Mouse (Mus musculus): ENCODE results near the gene Hk1. TPM values are rescaled to one million over a fixed set of nuclear protein-coding genes. Genes with fewer than 3 reads are reported as not detected.

Gene Hk1
- polyA plus RNA-seq, 1 experiment from 2014 or later, result 96.0 TPM

DNA sequence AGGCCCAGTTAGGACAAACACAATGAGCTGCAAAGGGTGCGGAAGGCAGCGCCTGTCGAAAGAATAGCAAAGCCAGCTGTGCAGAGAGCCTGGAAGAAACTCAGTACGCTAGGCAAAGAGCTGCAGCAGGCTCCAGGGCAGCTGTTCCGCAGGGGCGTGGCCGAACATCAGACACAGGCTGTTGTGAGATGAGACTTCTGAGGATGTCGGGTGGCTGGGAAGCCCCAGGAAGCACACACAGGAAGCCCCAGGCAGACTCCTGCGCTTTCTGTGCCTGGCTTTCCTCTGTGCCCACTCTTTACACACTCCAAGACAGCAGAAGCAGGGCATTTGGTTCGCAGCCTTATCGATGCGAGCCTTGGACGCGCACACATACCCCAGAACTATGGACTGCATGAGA, 25.2 kb upstream of the Hk1 start:
- Histone ChIP-seq H3K27me3 (no peaks in the 10 kb centered on the region; the same call in 1 of the 2 replicates), H3K4me3 (no peak overlapping the region), H3K4me2 (peak overlapping the region; percentile 42), H3K36me3 (no peaks in the 10 kb centered on the region), H3K9me3 (no peaks in the 10 kb centered on the region), H3K9ac (peak overlapping the region; percentile 38; the same call in 1 of the 2 replicates), H3K27ac (replicated peaks) (no peak overlapping the region), H3K4me1 (replicated peaks) (no peaks in the 10 kb centered on the region; the same call in 1 of the 2 replicates)
- 43% methylated on average over 14 of the region's 14 CpGs for WGBS
- no peak for ATAC-seq (ENCODE audit: low read depth)

DNA sequence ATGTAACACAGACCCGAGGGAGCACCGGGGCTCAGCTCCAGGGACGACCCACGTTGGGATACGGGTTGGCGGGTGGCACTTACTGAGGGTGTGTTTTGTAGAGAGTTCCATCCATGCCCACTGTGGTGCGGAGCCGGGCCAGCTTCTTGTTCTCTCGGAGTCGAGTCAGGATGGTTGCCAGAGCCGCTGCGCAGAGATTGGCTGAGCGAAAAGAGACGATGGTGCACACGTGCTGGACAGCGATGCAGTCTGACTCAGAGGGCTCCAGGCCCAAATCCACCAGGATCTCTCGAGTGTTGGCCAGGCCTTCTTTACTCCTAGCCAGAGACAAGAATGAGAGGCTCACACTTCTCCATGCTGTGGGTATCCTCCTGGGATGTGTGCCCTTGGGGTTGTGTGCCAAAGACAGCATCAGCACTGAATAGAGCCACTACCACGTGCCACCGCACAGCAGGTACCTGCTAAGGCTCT, 22.0 kb upstream of the Hk1 start:
- no peak overlapping the region for H3K4me2 ChIP-seq
- H3K36me3 ChIP-seq, result no peaks in the 10 kb centered on the region
- 76% methylated on average over 19 of the region's 19 CpGs for WGBS
- H3K4me1 ChIP-seq (replicated peaks), result no peaks in the 10 kb centered on the region; the same call in 1 of the 2 replicates
- no peak for ATAC-seq (ENCODE audit: low read depth)
- no peak overlapping the region for H3K9ac ChIP-seq
- H3K27me3 ChIP-seq, result no peaks in the 10 kb centered on the region; the same call in 1 of the 2 replicates
- no peaks in the 10 kb centered on the region for H3K9me3 ChIP-seq
- H3K27ac ChIP-seq (replicated peaks), result no peak overlapping the region
- H3K4me3 ChIP-seq, result no peak overlapping the region

DNA sequence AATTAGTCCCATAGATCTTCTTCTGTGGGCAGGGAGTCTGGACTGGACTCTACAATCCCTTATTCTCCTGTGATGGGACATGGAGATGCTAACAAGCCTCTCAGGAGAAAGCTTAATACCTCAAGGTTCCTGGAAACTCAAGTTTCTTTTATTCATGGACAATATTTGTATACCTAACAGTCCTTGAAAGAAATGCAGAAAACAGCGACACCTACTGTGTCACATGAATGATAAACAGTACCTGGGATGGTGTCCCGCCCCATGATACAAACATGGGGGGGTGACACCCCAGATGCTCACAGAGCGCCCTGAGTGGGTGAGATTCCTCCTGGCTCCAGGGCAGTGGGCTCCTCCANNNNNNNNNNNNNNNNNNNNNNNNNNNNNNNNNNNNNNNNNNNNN, 3.3 kb upstream of the Hk1 start:
- Histone ChIP-seq H3K4me3 (no peak overlapping the region), H3K4me1 (replicated peaks) (no peaks in the 10 kb centered on the region), H3K9me3 (no peaks in the 10 kb centered on the region), H3K27me3 (no peaks in the 10 kb centered on the region), H3K9ac (no peak overlapping the region), H3K36me3 (no peaks in the 10 kb centered on the region), H3K27ac (replicated peaks) (no peak overlapping the region), H3K4me2 (no peak overlapping the region)
- WGBS, result 85% methylated on average over 3 of the region's 3 CpGs
- no peak for ATAC-seq (ENCODE audit: low read depth)

DNA sequence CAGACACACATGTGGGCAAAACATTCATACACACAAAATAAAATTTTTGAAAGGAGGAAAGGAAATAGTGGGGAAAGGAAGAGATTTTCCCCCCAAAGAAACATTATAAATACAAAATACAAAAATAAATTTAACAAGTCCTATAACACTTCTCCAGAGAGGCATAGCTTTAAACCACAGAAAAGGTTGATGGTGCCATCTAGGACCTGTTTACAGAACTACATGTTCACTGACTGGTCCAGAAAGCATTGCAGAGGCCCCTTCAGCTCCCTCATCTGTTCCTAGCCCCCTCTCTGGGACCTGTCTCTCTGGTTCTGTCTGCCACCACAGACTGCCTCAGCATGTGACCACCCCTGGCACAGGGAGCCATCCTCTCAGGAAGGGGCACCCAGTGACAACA, 1.2 kb upstream of the Hk1 start:
- Histone ChIP-seq H3K4me2 (no peak overlapping the region), H3K36me3 (no peaks in the 10 kb centered on the region), H3K9me3 (no peaks in the 10 kb centered on the region), H3K9ac (no peak overlapping the region), H3K4me3 (no peak overlapping the region), H3K27me3 (no peaks in the 10 kb centered on the region), H3K4me1 (replicated peaks) (no peaks in the 10 kb centered on the region), H3K27ac (replicated peaks) (no peak overlapping the region)
- ATAC-seq (ENCODE audit: low read depth), result no peak

DNA sequence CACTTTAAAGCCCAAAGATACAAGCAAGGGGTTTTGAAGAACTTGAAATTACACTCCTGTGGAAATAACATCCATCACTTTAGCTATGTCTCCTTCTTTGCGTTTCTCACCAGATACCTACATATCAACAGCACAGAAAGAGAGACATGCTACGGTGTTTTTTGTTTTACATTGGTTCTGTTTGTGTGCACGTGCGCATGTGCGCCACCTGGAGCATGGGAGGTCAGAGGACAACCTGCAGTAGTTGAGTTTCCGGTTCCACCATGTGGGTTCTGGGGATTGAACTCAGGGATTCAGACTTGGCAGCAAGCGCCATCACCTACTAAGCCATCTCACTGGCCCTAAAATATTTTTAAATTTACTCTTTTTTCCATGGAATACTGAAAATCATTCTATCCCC, 20.9 kb downstream of the Hk1 start:
- Histone ChIP-seq H3K36me3 (no peaks in the 10 kb centered on the region), H3K9me3 (no peaks in the 10 kb centered on the region), H3K27me3 (no peaks in the 10 kb centered on the region), H3K9ac (no peak overlapping the region), H3K27ac (replicated peaks) (no peak overlapping the region), H3K4me3 (no peak overlapping the region), H3K4me2 (no peak overlapping the region), H3K4me1 (replicated peaks) (no peaks in the 10 kb centered on the region)
- WGBS, result 88% methylated on average over 7 of the region's 7 CpGs
- ATAC-seq (ENCODE audit: low read depth), result no peak

DNA sequence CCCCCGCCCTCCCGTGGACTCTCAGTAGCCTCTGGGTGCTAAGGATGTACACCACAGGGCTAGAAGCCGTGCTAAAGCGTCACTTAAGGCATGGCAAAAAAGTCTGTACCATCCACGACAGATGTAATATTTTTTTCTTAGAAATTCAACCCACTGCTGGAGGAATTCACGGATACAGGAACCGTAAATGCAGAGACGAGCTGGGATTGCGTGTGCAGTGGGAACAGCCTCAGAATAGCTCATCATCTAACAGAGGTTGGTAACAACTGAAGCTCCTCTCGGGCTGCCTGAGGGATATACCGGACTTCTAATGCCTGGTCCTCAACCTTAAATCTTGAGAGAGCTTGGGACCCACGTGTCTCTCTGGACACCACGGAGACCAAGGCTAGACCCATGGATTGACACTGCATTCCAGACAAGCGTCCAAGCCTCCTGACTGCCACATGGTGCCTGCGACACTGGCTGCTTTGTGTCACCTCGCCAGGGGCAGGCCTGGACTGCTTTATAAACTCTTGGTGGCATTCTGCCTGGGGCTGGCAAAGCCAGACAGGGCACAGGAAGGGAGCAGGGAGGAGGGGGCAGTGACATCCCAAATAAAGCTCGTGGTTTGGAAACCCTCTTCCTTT, 23.5 kb downstream of the Hk1 start:
- no peak overlapping the region for H3K9ac ChIP-seq
- H3K27ac ChIP-seq (replicated peaks), result no peak overlapping the region
- no peak for ATAC-seq (ENCODE audit: low read depth)
- no peak overlapping the region for H3K4me2 ChIP-seq
- 77% methylated on average over 17 of the region's 17 CpGs for WGBS
- H3K9me3 ChIP-seq, result 0 out of 2 replicates have a peak, but pooled peaks cover 2% of the 10 kb centered on the region
- H3K4me3 ChIP-seq, result no peak overlapping the region
- H3K36me3 ChIP-seq, result no peaks in the 10 kb centered on the region
- no peaks in the 10 kb centered on the region for H3K4me1 ChIP-seq (replicated peaks)
- H3K27me3 ChIP-seq, result no peaks in the 10 kb centered on the region

DNA sequence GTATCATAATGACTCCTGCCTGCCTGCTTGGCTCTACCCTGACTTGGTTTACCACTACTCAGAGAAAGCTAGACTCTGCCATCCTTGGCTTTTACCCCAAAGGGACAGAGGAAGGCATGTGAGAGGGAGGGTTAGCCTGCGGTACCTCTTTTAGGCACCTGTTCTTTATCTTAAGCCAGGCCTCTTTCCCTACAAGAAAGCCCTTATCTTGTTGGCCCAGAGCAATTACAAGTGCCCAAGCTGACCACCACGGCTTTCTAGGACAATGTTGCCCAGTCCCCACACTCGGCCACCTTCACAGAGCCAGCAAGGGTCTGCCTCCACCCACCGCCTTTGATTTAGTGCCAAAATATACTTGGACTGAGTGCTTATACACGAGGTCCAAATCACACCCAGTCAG, 34.6 kb downstream of the Hk1 start:
- Histone ChIP-seq H3K4me2 (no peak overlapping the region), H3K27ac (replicated peaks) (no peak overlapping the region), H3K9ac (no peak overlapping the region), H3K4me3 (no peak overlapping the region), H3K36me3 (no peaks in the 10 kb centered on the region), H3K9me3 (no peaks in the 10 kb centered on the region), H3K27me3 (no peaks in the 10 kb centered on the region), H3K4me1 (replicated peaks) (peaks cover 9% of the 10 kb centered on the region)
- no peak for ATAC-seq (ENCODE audit: low read depth)
- WGBS, result 79% methylated on average over 5 of the region's 5 CpGs

DNA sequence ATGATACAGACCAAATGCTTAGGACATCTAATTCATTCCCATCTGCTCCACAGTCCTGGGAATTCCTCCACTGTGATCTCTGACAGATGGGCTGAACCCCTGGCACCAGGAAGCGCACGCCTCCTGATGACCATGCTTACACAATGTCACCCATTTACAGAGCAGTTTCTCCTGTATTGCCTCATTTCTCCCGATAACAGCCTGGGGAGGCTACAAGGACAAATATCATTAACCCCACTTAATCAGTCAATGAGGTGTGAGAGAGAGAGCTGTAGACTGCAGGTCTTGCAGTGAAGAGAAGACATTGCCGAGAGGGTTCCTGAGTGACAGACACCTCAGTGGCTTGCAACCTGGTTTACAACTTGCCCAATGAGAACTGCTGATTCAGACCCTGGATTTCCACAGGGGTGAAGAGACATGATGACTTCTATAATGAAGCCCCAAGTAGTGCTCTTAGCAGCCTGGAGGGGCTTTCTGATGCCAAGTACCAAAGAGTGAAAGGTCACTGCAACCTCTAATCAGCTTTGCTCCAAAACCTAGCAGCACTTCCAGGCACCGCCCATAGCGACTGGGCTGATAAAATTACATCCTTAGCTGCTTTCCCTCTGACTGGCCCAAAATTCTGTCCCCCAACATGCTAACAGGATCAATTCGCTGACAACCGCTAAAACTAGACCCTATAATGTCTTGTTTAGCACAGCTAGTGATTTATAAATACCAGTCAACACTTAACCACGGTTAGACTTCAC, 35.5 kb downstream of the Hk1 start:
- Histone ChIP-seq H3K9me3 (no peaks in the 10 kb centered on the region), H3K27ac (replicated peaks) (no peak overlapping the region), H3K4me1 (replicated peaks) (peaks cover 12% of the 10 kb centered on the region), H3K4me2 (no peak overlapping the region), H3K4me3 (no peak overlapping the region), H3K27me3 (no peaks in the 10 kb centered on the region), H3K9ac (no peak overlapping the region), H3K36me3 (no peaks in the 10 kb centered on the region)
- ATAC-seq (ENCODE audit: low read depth), result no peak
- 83% methylated on average over 9 of the region's 9 CpGs for WGBS

DNA sequence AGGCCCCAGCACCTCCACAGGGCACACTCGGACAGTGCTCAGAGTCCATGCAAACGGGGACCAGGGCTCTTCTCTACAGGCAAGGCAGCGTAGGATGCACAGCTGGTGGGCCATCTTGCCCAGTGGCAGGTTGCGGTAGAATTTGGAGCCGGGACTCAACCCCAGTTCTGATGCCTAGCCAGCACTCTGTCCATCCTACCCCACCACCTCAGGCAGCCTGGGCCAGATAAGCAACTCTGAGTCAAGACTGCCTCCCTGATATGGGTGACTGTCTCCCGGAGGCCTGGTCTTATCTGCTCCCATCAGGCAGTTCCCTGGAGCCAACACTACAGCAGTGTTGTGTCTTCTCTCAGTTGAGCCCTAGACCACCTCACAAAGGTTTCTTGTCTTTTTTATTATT, 37.2 kb downstream of the Hk1 start:
- H3K4me3 ChIP-seq, result no peak overlapping the region
- peaks cover 26% of the 10 kb centered on the region for H3K4me1 ChIP-seq (replicated peaks)
- no peak for ATAC-seq (ENCODE audit: low read depth)

DNA sequence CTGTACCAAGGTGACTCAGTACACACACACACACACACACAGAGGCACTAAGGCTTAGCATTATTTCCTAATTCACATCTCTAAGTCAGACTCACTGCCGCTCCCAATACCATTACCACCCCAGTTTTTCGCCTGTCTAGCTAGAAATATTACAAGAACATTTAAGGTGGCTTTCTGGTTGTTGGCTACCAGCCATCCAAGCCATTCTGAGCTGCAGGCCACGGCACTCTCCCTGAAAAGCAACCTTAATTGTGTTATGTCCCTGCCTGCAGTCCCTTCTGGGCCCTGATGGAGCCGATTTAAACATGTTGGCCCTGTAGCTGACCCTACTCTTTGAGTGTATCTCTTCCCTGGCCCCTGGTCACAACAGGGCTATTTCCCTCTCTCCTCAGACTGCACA, 37.8 kb downstream of the Hk1 start:
- no peaks in the 10 kb centered on the region for H3K27me3 ChIP-seq
- no peak overlapping the region for H3K4me2 ChIP-seq
- peaks cover 31% of the 10 kb centered on the region for H3K4me1 ChIP-seq (replicated peaks)
- no peak overlapping the region for H3K4me3 ChIP-seq
- H3K9ac ChIP-seq, result no peak overlapping the region
- ATAC-seq (ENCODE audit: low read depth), result no peak
- 88% methylated on average over 4 of the region's 4 CpGs for WGBS
- H3K27ac ChIP-seq (replicated peaks), result no peak overlapping the region
- H3K36me3 ChIP-seq, result no peaks in the 10 kb centered on the region
- no peaks in the 10 kb centered on the region for H3K9me3 ChIP-seq

More for the DNA sequence above, 37.2 kb downstream of the Hk1 start:
- 93% methylated on average over 6 of the region's 6 CpGs for WGBS
- H3K27ac ChIP-seq (replicated peaks), result no peak overlapping the region
- H3K9me3 ChIP-seq, result no peaks in the 10 kb centered on the region
- H3K36me3 ChIP-seq, result no peaks in the 10 kb centered on the region
- no peak overlapping the region for H3K9ac ChIP-seq
- no peaks in the 10 kb centered on the region for H3K27me3 ChIP-seq
- no peak overlapping the region for H3K4me2 ChIP-seq

DNA sequence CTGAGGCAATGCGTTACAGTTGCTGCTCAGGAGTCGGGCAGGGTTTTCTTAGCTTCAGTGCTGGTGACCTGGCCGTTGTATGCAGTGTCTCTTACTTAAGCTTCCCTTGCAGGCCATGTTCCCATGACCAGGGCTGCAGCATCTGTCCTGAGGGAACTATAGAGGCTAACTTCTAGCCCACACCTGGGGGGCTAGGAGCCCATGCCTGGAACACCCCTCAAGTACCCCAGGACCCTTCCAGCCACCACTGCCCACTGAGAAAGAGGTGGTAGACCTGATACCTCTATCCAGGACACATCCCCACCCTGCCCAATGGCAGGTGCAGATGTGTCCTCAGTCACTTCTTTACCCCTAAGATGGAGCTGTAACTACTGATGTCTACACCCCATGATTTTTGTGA, 38.7 kb downstream of the Hk1 start:
- Histone ChIP-seq H3K4me2 (peak overlapping the region; percentile 75), H3K36me3 (no peaks in the 10 kb centered on the region), H3K27ac (replicated peaks) (peak overlapping the region; percentile 89; the same call in 1 of the 2 replicates), H3K27me3 (no peaks in the 10 kb centered on the region), H3K4me1 (replicated peaks) (peaks cover 41% of the 10 kb centered on the region), H3K4me3 (peak overlapping the region; percentile 71), H3K9me3 (no peaks in the 10 kb centered on the region), H3K9ac (peak overlapping the region; percentile 80)
- WGBS, result 30% methylated on average over 3 of the region's 3 CpGs
- ATAC-seq (ENCODE audit: low read depth), result no peak

DNA sequence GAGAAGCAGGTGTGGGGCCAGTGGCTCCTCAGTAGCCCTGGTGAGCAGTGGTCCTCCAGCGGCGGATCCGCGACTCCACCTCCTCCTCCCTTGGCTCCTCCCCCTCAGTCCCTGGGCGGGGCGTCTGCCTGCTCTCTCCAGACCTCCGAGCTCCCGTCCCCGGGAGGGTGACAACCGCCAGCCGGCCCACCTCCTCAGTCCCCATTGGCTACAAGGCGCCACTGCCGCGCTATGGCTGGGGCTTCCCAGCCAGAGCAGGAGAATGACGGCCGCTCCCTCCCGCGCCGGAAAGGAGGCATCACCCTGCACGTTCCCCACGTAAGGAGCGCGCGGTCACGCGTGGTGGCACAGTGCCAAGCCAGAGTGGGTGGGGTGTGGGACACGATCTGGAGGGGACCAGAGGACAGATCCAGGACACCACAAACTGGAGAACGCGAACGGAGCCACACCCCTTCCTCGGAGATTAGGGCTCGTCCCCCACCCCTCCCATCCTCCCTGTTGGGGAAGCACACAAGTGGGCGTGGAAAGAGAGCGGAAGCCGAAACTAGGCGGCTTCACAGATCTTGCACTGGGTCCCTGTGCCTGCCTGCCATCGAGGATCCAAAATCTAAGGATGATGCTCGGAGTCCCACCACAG, 39.5 kb downstream of the Hk1 start:
- peak overlapping the region; percentile 80 for H3K9ac ChIP-seq
- peak; percentile 98 for ATAC-seq (ENCODE audit: low read depth)
- H3K4me3 ChIP-seq, result peak overlapping the region; percentile 71
- peak overlapping the region; percentile 75 for H3K4me2 ChIP-seq
- no peaks in the 10 kb centered on the region for H3K36me3 ChIP-seq
- WGBS, result under 1% methylated on average over 38 of the region's 38 CpGs
- H3K9me3 ChIP-seq, result no peaks in the 10 kb centered on the region
- peaks cover 48% of the 10 kb centered on the region for H3K4me1 ChIP-seq (replicated peaks)
- peak overlapping the region; percentile 89 for H3K27ac ChIP-seq (replicated peaks)
- H3K27me3 ChIP-seq, result no peaks in the 10 kb centered on the region
